Mouse (Mus musculus) cerebellum, adult 9-10 months (tissue): Measurements from ENCODE around the gene Nipal4.
A peak's percentile ranks its signal among the peaks of the same experiment; 100 is the strongest.
"Not testable (repeated sequence)": the region's sequence is repeated elsewhere in the genome, so short reads cannot be mapped to it uniquely, and the experiment has no call there.

Experiments
- DNase-seq: peaks from one replicate; pipeline ENCODE4 v3.0.0; 2022

Gene Nipal4

DNA sequence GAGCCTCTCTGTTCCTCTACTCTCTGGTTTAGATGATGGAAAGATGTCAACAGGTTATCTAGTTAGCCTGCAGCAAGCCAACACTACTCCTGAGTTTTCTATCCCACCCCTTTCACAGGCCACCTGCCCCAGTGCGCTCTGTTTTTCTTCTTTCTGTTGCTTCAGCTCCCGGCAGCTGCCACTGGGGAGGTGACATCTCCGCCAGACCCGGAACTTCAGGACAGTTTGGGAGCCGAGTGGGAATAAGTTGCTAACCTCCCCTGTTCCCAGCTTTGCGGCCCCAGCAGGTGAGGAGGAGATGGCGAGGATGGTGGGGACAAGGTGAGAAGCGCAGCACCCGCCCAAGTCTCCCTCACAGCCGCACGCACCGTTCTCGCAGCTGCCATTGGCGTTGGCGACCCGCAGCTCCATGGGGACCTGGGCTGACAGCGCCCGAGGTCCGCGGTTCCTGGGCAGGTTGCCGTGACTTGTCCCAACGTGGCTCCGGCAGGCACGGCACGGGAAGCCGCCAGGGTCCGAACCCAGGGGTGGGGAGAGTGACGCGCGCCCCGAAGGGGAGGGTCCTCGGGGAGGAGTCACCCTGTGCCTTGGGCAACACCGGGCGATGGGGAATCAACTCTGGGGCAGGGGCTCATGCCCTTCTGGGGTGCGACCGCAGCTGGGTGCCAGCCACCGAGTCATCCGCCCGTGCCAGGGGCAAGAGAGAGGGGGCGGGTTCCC lies at the start of gene Nipal4:
Nipal4 (minus strand) TSS at position 643 of the 720 bp plus-strand sequence.
- DNase-seq: no peak

DNA sequence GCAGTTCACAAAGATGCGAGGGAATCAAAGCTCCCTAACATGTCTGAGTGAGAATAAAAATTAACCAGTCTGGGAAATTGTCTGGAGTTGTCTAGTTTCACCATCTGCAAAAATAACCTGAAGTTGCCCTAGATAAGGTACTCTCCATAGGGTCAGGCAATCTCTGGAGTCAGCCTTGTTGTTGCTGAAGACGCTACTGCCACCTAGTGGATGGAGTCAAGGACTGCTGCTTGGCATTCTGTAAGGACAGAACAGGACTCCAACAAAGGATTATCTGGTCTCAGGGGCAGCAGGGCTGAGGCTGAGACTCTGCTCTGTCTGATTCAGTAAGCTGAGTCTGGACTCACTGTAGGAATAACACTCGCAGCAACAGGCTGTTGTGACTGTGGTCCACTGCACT lies 49.0 kb upstream of the Nipal4 start:
- DNase-seq: peak; percentile 82

DNA sequence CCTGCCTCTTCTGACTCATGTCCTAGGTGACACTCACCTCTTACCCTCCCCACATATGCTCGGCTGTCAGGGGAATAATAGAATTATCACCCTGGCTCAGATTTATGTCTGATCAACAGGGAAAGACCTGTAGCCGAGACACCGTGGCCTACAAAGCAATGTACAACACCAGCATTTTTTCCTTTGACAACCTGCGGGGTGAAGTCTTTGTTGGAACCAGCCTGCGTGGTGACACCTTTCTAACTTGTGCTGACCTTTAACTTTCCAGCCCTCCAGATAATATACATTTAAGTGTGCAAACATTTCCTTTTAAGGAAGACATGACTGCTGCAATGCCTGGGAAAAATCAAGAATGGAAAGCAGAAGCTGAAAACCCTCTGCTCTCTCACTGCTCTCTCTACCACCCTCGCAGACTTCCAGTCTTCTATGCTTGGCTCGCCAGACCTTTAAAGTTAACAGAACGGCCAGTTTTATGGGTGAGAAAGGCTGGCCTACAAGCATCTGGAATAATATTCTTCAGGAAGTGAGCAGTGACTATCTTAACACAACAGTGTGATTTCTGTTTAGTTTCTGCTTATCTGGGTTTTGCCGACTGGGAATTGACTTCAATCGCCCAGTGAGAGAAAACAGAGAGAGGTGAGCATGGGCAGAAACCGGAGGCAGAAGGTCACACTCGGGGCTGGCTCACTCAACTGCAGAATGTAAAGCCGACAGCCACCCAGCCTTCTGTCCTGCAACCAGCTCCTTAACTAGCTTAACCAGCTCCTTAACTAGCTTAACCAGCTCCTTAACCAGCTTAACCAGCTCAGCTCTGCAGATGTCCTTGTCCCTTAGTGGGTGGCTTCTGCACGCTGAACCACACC lies 48.3 kb upstream of the Nipal4 start:
- no peak for DNase-seq

DNA sequence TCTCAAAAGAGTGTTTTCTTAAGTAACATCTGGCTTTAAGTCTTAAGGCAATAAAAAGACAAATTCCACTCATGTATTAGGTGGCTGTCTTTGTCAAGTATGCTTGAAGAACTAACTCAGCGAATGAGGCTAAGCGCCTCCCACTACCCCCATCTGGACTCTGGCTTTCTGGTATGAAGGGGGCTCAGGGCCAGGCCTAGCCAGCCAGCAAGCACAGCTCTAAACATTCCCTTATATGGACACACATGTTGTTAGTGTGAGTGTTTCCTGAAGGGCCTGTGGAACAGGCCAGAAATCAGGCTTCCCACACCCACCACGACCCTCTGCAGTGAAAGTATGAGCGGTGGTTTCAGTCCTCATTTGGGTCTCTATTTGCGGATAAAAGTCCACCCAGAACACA lies 47.5 kb upstream of the Nipal4 start:
- DNase-seq: no peak

DNA sequence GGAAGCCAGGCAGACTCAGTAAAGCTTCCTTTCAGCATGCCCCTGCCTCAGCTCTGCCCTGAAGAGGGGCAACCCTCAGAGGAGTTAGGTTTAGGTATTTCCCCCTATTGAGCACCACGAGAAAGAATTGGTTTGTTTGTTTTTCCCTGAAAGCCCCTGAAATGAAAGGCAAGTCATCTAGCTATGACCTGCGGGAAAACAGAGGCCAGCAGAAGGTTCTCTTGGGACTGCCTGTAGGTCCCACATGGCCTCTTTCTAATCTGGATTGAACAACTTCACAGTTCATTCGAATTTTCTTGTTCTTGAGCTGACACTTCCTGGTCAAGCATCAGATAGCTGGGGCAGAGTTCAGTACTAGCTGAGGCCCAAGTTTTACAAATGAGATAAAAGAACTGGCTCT lies 45.5 kb upstream of the Nipal4 start:
- DNase-seq: no peak

DNA sequence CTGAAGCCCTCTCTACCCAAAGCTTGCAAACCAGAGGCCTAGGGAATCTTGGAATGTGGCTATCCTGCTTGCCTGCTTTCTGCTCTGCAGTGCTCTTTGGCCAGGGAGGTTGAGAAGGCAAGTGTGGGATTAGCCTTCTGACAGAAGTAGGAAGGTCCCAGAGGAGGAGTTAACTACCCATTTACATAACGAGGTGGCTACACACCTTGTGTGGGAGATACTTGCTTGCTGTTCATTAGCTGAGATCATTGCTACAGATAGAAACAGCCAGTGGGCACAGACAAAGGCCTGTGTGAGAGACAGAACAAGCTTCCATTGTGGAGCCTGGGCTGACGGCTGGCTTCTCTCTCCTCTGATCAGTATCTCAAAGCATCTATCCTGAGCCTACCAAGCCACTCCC lies 43.6 kb upstream of the Nipal4 start:
- no peak for DNase-seq

DNA sequence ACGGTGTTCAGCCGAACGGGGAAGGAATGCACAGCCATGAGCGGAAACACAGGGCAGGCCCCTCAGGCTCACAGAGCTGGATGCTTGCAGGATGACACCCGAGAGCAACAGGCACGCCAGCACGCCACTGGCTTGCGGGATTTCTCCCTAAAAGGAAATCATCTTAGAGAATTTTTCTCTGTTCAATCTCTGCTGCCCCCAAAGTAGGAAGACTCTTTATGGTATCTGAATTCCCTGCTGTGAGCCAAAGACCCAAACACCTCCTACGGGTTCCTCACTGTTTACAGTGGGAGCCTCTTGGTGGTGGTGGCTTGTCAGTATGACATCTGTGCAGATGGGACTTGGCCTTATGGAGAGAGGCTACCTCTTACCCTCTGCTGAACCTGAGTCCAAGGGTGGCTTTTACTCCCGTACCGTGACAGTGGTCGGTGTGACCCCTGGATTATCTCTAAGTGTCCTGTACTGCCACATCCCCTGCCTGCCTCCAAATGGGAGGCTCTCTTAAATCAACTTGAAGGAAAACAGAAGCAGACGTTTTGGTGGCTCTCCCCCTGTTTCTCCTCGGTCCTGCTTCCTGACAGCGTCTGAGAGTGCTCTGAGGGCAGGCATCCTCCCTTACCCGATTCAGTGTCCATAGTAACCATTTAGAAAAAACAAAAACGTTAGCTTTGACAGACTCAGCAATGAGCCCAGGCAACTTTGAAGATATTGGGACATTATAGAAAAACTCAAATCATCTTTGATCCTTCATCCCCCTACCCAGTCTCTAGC lies 39.5 kb upstream of the Nipal4 start:
- no peak for DNase-seq

DNA sequence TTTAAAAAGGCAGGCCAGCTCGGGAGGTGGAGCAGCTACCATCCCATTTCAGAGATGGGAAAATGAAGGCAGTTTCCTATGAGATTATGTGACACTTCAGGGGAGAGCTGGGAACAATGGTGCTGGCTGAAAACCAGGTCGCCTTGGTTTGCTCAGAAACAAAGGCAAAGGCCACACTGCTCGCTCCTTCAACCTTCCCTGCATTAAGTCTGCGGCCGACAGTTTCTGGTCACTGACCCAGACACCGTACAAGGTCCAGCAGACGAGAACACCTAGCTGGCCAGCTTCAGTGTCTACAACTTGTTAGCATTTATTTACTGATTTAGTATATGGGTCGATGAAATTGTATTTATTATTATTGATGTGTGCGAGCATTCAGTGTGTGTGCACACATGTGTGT lies 38.5 kb upstream of the Nipal4 start:
- DNase-seq: no peak

DNA sequence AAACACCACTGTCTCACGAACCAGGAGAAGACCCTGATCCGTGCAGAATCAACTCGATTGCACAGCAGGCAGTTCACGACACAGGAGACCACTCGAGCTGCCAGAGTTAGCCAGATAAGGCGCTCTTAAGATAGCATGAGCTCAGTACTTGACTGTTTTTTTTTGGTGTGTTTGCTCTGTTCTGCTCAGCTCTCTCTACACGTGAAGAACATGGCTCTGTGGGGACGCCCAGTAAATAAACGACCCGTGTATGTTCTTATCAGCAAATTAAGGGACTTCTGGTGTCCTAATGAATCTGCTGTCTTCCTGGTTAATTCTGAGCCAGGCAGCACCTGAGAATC lies 36.2 kb upstream of the Nipal4 start:
- no peak for DNase-seq

DNA sequence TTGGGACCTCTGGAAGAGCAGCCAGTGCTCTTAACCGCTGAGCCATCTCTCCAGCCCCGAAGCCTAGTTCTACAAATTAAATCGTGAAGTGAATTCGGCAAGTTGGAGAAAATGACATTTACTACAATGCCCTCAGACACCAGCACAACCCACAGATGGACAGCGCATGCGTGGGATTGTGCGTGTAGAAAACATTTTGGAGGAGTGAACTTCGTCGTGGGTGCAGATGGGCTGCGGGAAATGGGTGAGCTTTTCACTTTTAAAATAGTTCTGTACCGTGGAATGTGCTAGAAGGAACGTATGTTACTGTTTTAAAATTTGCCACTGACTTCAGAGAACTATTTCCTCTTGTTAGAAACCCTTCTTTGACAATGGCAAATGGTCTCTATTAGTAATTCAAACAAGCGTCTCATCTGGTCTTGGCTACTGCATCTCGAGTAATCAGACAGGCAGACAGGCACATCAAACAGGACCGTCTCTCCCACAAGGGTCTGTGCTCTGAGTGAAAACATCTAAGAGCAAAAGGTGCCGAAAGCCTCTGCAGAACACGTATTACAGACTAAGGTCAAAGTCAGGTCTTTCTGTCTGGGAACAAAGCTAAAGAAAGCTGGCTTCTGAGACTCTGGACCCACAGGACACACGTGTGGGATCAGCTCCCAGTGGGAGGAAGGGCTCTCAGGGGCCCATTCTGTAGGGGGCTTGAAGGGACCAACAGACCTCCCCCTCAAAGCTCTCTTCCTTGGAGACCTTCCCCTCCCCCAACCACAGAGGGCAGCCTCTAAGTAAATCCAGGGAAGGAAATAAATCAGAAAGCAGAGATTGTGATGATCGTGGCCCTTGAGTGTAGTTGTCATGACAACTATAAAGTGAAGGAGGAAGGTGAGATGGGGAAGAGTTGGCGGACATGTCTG lies 35.6 kb upstream of the Nipal4 start:
- no peak for DNase-seq

DNA sequence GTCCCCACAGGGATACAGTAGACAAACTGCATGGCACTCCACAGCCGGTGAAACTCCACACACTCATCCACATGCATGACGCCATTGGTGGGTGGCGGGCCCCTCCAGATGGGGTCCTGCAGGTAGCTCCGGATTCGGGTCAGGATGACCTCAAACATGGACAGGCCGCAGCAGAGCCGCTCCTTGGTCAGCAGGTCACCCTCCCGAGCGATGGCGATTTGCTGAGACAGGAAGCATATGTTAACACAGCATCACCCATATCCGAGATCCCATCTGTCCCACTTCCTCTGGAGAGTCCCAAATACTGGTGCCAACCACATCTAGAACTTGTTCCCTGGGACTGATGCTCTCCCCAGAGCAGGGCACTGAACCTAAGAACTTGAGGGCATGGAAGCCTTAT lies 34.4 kb upstream of the Nipal4 start:
- peak; percentile 64 for DNase-seq

DNA sequence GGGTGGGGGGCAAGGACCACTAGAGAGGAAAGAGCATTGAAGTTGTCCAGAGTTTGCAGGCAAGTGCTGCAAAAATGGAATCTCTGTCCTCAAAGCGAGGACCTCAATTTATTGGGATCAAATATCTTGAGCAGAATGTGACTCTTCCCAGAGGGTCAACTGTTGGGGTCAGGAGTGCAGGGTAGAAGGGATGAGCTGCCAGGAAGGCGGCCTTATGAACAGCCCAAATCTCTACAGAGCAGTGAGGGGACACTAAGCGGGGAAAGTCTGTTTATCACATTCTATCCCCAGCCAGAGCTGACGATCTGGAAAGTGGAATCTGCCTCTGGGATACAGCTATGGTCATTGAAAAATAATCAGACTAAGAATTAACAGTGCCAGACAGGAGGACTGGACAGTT lies 27.9 kb upstream of the Nipal4 start:
- DNase-seq: no peak

DNA sequence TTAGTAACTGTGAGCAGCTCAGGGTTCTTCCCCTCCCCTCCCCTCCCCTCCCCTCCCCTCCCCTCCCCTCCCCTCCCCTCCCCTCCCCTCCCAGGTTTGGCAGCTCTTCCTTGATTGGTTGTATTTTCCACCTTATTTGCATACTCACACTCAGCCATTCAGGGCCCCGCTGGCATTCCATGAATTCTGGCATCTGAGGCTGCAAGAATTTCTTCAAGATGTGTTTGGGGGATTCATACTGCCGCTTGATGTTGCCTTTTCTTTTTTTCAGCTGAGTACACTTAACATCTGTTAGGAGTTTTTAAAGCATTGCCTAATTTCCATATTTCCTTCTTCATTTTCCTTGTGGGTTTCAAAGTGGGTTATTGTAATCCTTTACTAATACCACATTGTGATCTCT lies 22.0 kb upstream of the Nipal4 start:
- no peak for DNase-seq

DNA sequence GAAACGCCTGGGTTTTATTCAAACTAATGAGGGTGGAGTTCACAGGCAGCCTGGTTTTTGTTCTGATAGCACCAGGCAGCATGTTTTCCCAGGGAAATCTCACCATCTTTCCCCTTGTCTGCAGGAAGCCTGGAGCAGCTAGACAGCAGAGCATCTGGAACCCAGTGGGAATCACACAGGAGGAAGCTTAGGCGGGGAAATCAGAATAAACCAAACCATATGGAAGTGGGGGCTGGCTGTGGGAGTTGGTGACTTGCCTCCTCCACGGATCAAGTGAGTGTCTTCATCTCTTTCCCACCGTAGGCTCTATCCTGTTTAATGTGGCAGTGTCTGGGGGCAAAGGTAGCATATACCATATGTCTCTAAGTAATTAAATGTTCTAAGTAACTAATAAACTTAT lies 19.2 kb upstream of the Nipal4 start:
- DNase-seq: peak; percentile 53

DNA sequence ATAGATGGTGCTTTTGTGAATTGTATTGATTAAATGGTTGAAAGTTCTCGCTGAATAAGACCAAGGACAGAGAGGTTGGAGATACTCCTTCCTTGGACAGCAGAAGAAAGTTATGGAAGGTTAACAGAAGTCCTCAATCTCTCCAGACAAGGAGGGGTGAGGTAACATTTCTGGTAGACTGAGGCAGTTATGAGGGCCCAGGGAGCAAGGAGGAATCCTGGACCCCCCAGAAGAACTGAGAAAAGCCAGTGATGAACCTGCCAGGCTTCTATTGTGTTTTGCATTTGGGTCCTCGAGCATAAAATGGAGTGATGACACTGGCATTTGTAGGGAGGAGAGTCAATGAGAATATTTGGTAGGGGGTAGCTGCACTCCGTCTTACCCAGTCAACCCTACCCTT lies 18.6 kb upstream of the Nipal4 start:
- DNase-seq: no peak

DNA sequence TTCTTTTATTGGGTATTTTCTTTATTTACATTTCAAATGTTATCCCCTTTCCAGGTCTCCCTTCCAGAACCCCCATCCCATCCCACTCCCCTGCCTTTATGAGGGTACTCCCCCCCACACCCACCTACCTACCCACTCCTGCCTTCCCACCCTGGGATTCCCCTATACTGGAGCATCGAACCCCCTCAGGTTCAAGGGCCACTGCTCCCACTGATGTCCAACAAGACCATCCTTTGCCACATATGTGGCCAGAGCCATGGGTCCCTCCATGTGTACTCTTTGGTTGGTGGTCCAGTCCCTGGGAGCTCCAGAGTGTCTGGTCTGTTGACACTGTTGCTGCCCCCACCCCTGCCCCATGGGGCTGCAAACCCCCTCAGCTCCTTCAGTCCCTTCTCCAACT lies 15.7 kb upstream of the Nipal4 start:
- DNase-seq: not testable (repeated sequence)

DNA sequence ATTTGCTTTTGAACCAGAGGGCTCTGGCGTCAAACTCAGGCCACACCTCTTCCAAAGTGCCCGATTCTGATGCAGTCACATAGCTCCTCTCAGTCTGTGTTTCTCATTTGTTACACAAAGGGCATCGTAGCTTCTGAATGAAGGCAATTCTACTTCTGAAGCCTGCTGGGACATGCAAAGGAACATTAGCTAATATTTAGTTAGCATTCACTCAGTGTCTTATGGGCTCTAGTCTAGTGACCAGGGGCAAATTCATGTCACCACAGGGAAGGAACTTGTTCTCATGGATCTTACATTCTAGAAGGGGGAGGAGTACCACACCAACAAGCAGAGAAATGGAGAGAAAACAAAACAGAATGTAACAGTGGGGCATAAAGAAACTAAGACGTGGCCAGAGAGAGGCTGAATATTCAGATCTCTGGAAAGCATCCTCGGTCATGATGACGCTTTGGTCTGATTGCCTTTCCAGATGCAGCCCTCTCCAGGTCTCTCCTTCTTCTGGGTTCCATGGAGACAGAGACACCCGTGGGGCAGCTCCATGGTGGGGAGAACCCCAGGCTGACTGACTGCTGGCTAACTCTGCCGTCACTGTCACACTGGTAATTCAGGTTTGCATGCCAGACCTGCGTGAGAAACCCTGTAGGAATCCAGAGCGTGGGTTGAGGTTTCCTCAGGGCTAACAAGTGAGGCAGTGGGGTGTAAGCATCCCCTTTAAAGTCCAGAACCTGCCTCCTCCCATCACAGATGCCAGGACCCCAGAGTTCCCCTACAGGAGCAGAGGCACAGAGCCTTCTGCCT lies 11.1 kb upstream of the Nipal4 start:
- DNase-seq: no peak

DNA sequence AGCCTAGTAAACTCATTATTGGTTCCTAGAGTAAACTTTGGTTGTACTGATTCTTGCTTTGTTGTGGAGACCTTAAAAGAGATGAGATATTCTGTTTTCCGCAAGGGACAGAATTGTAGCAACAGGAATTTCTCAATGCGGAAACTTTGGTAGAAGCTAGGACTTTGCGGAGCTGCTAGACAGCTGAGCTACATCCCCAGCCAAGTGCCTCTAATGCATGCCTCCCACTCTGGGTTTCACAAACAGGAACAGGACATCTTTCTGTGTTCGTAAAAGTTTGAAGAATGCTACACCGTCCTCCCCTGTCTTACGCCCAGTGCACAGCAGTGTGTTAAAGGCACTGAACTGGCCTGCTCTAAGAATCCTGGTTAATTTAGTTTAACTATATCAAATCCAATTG lies 9.8 kb upstream of the Nipal4 start:
- no peak for DNase-seq

DNA sequence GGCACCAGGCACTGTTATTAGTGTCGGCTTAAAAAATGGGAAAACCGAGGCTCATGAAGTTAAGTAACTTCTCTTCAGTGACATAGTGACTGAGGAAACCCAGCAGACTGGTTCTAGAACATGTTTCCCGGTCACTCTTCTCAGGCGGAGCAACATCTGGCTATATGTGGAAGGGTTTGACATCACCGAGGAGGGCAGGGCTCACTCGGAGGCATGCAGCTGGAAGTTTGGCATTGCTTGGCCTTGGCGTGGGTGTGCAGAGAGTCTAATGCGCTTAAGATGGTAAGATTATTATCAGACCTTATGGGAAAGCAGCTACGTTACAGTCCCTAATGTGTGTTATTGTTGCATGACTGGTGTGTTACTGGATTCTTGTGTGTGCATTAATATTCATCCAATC lies 5.8 kb upstream of the Nipal4 start:
- no peak for DNase-seq

DNA sequence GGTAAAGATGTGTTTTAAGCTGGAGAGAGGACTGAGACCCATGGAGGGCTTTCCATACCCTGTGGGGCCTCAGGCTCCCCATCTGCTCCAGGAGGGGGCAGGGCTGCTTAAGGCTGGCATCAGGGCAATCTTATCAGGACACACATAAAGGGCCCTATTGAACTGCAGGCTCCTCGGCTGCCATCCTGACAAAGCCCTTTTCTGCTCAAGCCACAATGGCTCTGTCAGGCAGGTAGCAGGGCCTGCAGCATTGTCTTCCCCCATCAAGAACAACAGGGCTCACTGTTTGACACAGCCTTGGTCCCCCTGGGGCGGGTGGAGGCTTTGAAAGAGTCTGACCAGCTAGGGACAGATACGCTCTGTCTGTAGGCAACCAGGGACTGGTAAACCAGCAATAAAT lies 3.6 kb upstream of the Nipal4 start:
- DNase-seq: peak; percentile 15

DNA sequence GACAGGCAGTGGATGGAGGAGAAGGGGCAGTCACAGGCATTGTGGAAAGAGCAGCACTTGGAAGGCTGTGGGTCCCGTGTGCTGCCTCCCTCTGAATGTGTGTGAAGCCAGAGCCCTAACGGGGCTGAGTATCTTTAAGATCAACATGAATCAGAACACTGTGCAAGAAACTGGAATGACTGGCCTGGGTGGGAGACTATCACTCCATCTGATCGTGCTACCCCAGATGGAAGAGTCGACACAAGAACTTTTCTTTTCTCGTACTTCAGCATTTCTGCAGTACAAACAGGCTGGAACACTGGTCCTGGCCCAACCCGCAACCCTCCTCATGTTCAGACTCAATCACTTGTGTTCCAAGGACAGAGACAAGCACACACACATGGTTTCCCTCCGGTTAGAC lies 2.2 kb upstream of the Nipal4 start:
- DNase-seq: no peak

DNA sequence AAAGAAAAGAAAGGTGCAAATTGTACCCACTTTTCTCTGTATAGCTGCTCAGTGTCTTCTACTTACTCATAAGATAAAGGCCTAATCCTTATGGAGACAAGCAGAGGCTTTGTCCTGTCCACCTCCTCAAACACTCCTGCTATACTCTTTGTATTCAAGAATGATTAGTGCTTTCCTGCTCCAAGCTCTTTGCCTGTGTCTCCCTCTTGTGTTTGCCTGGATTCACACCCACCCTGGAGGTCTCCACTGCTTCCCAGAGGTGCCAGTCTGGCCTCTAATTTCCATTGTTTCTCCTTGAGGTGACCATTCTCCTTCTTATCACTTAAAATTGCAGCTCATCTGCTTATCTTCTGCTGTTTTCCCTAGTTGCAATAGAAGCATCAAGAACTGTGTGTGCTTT lies 8.8 kb downstream of the Nipal4 start:
- no peak for DNase-seq
